Mouse (Mus musculus) lung, embryonic 15.5 days (tissue): Measurements from ENCODE around the gene Golph3. TPM values are rescaled to one million over a fixed set of nuclear protein-coding genes. Genes with fewer than 3 reads are reported as not detected.
A peak's percentile ranks its signal among the peaks of the same experiment; 100 is the strongest.

Source experiments
- ATAC-seq: fragments of 200-750 bp; cut with Nextera tagmentation; 2 replicates; pipeline ENCODE4 v1.8.0; 2017; ENCODE audit warnings: moderate number of reproducible peaks, borderline replicate concordance; ENCODE audit not compliant: low FRiP score, low TSS enrichment; ENCODE audit errors: extremely low read depth
- H3K27ac ChIP-seq: fragments of 300-500 bp; sonication (generic); 2 replicates; pipeline ENCODE4 v1.5.1; 2015; ENCODE audit warnings: moderate library complexity, mild to moderate bottlenecking, inconsistent platforms
- H3K27me3 ChIP-seq: fragments of 300-500 bp; sonication (generic); 2 replicates; pipeline ENCODE4 v1.6.1; 2015; ENCODE audit warnings: inconsistent platforms
- H3K36me3 ChIP-seq: fragments of 300-500 bp; sonication (generic); 2 replicates; pipeline ENCODE4 v1.6.1; 2015; ENCODE audit warnings: inconsistent platforms
- H3K4me1 ChIP-seq: fragments of 300-500 bp; sonication (generic); 2 replicates; pipeline ENCODE4 v1.6.1; 2015; ENCODE audit warnings: inconsistent platforms
- H3K4me2 ChIP-seq: fragments of 300-500 bp; sonication (generic); 2 replicates; pipeline ENCODE4 v1.6.1; 2015; ENCODE audit warnings: inconsistent platforms, mild to moderate bottlenecking, moderate library complexity
- H3K4me3 ChIP-seq: fragments of 300-500 bp; sonication (generic); 2 replicates; pipeline ENCODE4 v1.5.1; 2015; ENCODE audit warnings: mild to moderate bottlenecking, inconsistent platforms
- H3K9ac ChIP-seq: fragments of 300-500 bp; sonication (generic); 2 replicates; pipeline ENCODE4 v1.6.1; 2015; ENCODE audit warnings: inconsistent platforms
- H3K9me3 ChIP-seq: fragments of 300-500 bp; sonication (generic); 2 replicates; pipeline ENCODE4 v1.6.1; 2016; ENCODE audit warnings: inconsistent platforms
- WGBS: fragments of 180-500 bp; shearing (Covaris S2); methylation state at CpG from one replicate; pipeline ENCODE4 v1.1.7; 2015; 5-methylcytosine and 5-hydroxymethylcytosine counted together
- polyA plus RNA-seq: library from polyadenylated mRNA; unstranded; fragments of >200 nt; fragmentation: Nextera tagmentation; extraction: Ambion mirVana; gene quantifications from 2 replicates; pipeline ENCODE4 v1.2.1, GENCODE M21; 2015

Gene Golph3
- 76.2 and 83.2 TPM in 2 replicates for polyA plus RNA-seq

DNA sequence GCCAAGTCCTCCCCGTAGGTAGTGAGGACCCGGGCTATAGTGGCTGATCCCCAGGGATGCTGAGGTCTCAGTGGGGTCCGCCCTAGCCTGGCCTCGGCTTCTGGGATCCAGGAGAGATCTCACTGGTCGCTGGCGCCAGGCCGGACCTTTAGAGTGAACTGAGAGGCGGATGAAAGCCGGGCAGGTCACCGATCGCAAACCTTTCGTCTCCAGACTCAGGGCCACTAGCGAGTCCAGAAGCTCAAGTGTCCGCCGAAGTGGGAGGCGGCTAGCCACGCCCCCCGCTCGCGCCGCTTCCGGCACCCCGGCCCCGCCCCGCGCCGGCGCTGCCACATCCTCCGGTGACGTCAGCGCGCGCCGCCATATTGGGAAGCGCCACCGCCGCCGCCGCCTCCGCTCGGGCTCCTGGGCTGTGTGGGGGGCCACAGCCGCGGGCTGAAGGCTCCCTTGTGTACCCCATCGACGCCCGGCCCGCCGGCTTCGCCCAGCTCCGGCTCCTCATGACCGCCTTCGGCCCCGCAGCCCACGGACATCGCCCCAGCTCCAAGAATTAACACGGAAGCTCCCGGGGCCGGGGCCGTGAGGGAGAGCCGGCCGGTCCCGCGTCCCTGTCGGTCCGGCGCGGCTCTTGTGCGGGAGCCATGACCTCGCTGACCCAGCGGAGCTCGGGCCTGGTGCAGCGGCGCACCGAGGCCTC, at the start of gene Golph3:
Golph3 (plus strand) TSS at position 360 of the 697 bp plus-strand sequence.
- peak within 1 kb of the TSS; percentile 95 for H3K4me3 ChIP-seq
- under 1% methylated on average over 74 of the region's 74 CpGs for WGBS
- peak within 1 kb of the TSS; percentile 97 for H3K9ac ChIP-seq
- no peaks in the 10 kb centered on the region for H3K9me3 ChIP-seq
- peaks cover 4% of the 10 kb centered on the region; the same call in 1 of the 2 replicates for H3K27me3 ChIP-seq
- peak within 1 kb of the TSS; percentile 82 for H3K4me2 ChIP-seq
- H3K4me1 ChIP-seq: peaks cover 20% of the 10 kb centered on the region
- ATAC-seq: peak; percentile 96
- peak within 1 kb of the TSS; percentile 93 for H3K27ac ChIP-seq
- H3K36me3 ChIP-seq: no peaks in the 10 kb centered on the region; the same call in 1 of the 2 replicates

DNA sequence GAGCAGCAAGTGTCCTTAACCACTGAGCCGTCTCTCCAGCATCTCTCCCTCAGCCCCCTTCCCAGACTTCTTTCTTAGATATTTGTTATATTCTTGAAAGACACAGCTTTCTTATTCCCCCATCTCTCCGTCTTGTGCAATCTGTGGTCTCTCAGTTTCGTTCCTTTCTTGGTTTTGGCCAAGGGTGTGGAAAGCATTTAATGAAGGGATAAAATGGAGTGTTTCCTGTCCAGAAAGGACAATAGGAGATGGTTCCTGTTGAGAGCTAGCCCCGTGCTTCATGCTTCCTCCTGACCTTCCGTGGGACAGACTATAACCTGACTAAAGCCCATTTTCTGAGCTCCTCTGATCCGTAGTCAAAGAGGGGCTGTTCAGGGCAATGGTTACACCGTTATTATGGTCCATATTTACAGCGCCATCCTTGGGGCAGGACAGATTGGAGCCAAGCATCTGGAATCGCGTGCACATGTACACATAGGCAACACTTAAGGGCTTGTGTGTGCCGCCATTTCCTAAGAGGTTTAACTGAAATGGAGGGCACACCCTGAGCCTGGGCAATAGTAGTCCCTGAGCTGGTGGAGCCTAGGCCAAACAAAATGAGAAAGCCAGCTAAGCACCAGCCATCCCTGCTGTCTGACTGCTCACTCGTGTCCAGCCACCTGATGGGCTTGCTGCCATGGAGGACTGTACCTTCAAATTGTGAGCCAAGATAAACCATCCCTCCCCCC, 47.8 kb upstream of the Golph3 start:
- H3K4me1 ChIP-seq: peaks cover 8% of the 10 kb centered on the region
- no peaks in the 10 kb centered on the region for H3K9me3 ChIP-seq
- H3K27me3 ChIP-seq: no peaks in the 10 kb centered on the region
- WGBS: 74% methylated on average over 12 of the region's 12 CpGs
- ATAC-seq: 0 out of 2 replicates have a peak, but pooled peaks have one; percentile 52
- no peak overlapping the region for H3K9ac ChIP-seq
- H3K27ac ChIP-seq: no peak overlapping the region
- H3K4me3 ChIP-seq: no peak overlapping the region
- peaks cover 20% of the 10 kb centered on the region for H3K36me3 ChIP-seq
- no peak overlapping the region for H3K4me2 ChIP-seq

DNA sequence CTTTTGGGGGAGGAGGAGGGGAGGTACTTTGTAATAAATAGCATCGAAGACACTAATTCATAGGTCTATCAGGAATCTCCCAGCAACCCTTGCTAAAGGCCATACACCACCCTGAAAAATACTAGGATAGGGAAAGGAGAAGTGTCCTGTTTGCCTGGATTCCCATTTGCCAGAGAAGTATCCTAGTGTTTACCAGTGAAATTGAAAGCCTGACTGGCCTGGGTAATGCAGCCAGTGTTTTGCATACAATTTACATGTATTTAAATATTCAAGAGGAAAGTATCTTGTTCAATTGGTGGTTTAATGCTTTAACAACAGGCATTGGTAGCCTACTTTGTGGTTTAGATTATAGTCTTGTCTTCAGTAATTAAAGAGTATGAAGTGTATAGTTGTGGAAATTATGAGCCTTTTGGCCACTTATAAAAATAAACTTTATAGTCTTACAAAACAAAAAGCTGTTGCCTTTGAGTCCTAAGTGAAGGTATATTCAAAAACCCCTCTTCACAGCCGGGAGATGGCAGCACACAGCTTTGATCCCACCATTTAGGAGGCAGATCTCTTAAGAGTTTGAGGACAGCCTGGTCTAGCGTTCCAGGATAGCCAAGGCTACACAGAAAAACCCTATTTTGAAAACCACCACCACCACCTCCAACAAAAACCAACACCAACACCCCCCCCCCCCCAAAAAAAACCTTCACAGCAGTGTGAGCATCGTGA, 47.0 kb upstream of the Golph3 start:
- Histone ChIP-seq H3K27me3 (no peaks in the 10 kb centered on the region), H3K4me2 (no peak overlapping the region), H3K9me3 (no peaks in the 10 kb centered on the region), H3K36me3 (peaks cover 17% of the 10 kb centered on the region), H3K4me3 (no peak overlapping the region), H3K27ac (no peak overlapping the region), H3K4me1 (peaks cover 8% of the 10 kb centered on the region), H3K9ac (no peak overlapping the region)
- WGBS: 62% methylated on average over 4 of the region's 4 CpGs
- ATAC-seq: no peak

DNA sequence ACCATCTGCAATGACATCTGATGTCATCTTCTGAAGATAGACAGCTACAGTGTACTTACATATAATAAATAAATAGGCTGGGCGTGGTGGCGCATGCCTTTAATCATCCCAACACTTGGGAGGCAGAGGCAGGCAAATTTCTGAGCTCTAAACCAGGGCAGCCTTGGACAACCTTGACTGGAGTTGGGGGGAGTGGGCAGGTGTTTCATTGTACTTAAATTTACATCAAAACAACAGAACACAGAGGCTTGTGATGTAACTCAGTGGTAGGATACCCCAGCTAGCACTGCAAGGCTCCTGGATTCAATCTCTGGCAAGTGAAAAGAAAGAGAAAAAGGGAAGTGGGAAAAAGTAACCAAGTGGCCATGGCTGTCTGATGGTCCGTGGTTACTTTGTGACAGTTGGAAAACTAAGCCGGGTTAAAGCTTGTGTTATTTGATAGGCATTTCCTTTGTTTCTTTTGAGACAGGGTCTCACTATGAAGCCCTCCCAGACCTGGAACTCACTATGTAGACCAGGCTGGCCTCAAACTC, 46.1 kb upstream of the Golph3 start:
- Histone ChIP-seq H3K4me3 (no peak overlapping the region), H3K4me1 (peaks cover 8% of the 10 kb centered on the region), H3K9ac (no peak overlapping the region), H3K9me3 (no peaks in the 10 kb centered on the region), H3K36me3 (peaks cover 8% of the 10 kb centered on the region; the same call in 1 of the 2 replicates), H3K27ac (no peak overlapping the region), H3K4me2 (no peak overlapping the region), H3K27me3 (no peaks in the 10 kb centered on the region)
- WGBS: 80% methylated on average over 4 of the region's 4 CpGs
- no peak for ATAC-seq

DNA sequence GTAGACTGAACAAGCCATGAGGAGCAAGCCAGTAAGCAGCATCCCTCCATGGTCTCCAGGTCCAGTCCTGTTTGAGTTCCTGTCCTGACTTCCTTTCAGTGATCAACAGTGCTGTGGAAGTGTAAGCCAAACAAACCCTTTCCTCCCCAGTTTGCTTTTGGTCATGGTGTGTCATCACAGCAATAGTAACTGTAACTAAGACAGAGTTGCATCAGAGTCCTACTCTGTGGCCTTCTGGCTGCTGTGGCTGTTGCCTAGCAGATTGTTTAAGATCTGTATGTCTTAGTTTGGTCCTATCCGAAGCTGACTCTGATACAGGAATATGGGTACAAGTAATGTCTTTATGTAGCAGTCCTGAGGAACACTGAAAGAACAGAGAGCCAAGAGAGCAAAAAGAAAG, 41.4 kb upstream of the Golph3 start:
- Histone ChIP-seq H3K4me2 (no peak overlapping the region), H3K4me3 (no peak overlapping the region), H3K4me1 (peaks cover 6% of the 10 kb centered on the region), H3K36me3 (no peaks in the 10 kb centered on the region), H3K27me3 (no peaks in the 10 kb centered on the region), H3K9ac (no peak overlapping the region), H3K27ac (no peak overlapping the region), H3K9me3 (no peaks in the 10 kb centered on the region)
- WGBS: 84% methylated on average over 1 of the region's 1 CpGs
- ATAC-seq: no peak

DNA sequence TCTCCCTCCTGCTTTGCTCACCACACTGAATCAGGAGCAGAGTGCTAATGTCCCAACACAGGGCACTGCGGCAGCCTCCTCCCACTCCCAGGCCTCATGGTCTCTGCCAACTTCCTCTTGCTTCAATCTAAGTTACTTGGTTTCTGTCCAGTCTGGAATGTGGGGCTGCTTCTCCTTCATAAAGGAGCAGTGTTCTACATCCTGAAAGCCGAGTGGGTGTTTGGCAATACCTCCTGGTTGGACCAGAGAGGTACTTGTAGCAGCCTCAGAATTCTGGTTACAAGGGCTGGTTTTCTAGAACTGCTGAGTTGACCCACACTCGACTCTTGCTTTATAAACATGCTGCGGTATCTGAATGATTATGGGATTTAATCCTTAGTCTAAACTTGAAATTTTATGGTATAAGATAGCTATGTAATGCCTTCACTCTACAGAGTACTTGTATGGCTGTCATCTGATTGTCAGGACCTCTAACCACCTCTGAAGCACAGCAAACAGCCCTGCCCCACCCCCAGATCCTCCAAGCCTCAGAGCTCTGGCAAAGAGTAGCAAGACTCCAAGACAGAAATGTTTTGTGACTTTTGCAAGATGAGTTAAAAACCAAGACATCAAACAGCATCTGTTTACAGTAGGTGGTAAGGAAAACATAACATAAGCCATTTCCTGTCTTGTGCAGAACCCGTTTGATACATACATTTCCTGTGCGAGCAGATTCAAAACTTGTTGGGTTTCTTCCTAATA, 36.3 kb upstream of the Golph3 start:
- Histone ChIP-seq H3K36me3 (no peaks in the 10 kb centered on the region), H3K27ac (peak overlapping the region; percentile 58), H3K9ac (no peak overlapping the region), H3K4me2 (no peak overlapping the region), H3K27me3 (no peaks in the 10 kb centered on the region), H3K9me3 (no peaks in the 10 kb centered on the region), H3K4me3 (no peak overlapping the region), H3K4me1 (peaks cover 13% of the 10 kb centered on the region)
- ATAC-seq: peak; percentile 59
- 45% methylated on average over 6 of the region's 6 CpGs for WGBS

DNA sequence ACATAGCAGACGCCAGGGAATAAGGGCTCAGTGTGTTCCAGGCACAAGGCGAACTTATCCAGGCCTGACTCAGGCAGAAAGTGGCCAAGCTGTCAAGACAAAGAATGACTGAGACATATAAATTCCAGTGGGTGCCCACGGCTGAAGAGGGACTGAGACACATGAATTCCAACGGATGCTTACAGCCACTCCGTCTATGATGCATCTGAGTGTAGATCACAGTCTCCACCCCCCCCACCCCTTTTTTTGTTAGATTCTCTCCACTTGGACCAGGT, 35.8 kb upstream of the Golph3 start:
- Histone ChIP-seq H3K9ac (no peak overlapping the region), H3K4me1 (peaks cover 13% of the 10 kb centered on the region), H3K4me2 (no peak overlapping the region), H3K4me3 (no peak overlapping the region), H3K9me3 (no peaks in the 10 kb centered on the region), H3K27me3 (no peaks in the 10 kb centered on the region), H3K27ac (peak overlapping the region; percentile 58), H3K36me3 (no peaks in the 10 kb centered on the region)
- WGBS: 44% methylated on average over 5 of the region's 5 CpGs
- ATAC-seq: no peak

DNA sequence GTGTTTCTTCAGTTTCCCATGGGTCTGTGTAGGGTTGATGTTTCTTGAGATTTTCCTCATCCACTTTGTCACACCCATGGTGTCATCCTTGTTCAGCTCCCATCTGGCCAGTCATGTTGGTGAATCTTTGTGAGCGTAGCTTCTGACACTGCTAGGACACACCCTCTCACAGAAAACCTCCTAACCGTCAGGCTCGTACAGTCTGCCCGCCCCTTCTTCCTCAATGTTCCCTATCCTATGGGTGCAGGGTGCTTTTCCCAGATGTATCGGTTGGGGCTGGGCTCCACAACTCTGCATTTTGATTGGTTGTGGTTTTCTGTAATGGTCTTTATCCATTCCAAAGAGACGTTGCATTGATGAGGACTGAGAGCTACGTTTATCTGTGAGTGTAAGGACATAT, 30.9 kb upstream of the Golph3 start:
- no peak overlapping the region for H3K27ac ChIP-seq
- H3K4me2 ChIP-seq: no peak overlapping the region
- peaks cover 2% of the 10 kb centered on the region for H3K4me1 ChIP-seq
- H3K36me3 ChIP-seq: no peaks in the 10 kb centered on the region
- no peaks in the 10 kb centered on the region for H3K27me3 ChIP-seq
- WGBS: 81% methylated on average over 7 of the region's 7 CpGs
- no peak overlapping the region for H3K9ac ChIP-seq
- ATAC-seq: no peak
- no peak overlapping the region for H3K4me3 ChIP-seq
- no peaks in the 10 kb centered on the region for H3K9me3 ChIP-seq

DNA sequence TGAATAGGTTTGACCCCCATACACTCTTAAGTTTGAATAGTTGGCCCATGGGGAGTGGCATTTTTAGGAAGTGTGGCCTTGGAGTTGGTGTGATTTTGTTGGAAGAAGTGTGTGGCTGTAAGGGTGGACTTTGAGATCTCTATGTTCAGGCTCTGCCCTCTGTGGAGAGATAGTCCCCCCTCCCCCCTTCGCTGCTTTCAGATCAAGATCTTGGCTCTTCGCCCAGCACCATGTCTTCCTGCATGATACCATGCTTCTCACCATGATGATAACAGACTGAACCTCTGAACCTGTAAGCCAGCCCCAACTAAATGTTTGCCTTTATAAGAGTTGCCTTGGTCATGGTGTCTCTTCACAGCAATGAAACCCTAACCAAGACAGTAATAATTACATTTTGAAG, 29.5 kb upstream of the Golph3 start:
- Histone ChIP-seq H3K36me3 (no peaks in the 10 kb centered on the region), H3K4me2 (no peak overlapping the region), H3K27me3 (no peaks in the 10 kb centered on the region), H3K27ac (no peak overlapping the region), H3K4me1 (no peaks in the 10 kb centered on the region), H3K9ac (no peak overlapping the region), H3K4me3 (no peak overlapping the region), H3K9me3 (no peaks in the 10 kb centered on the region)
- WGBS: 77% methylated on average over 2 of the region's 2 CpGs
- ATAC-seq: no peak

DNA sequence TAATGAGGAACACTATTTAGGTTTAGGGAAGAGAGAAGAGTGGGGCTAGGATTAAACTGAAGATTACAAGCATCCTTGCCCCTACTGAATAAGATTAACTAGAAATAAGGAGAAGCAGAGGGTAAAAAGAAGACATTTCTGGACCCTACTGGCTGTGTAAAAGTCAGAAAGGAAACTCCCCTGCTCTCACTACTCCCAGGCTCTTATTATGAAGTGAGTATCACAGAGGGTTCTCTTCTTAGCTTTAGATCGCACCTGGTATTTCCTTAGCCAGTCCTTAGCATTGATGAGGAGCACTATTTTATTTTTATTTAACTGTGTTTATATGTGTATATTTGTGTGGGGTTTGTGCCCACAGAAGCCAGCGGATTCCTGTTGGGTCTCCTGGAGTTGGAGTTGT, 25.0 kb upstream of the Golph3 start:
- Histone ChIP-seq H3K36me3 (no peaks in the 10 kb centered on the region), H3K4me1 (no peaks in the 10 kb centered on the region), H3K27me3 (no peaks in the 10 kb centered on the region), H3K4me3 (no peak overlapping the region), H3K9me3 (no peaks in the 10 kb centered on the region), H3K27ac (no peak overlapping the region), H3K9ac (no peak overlapping the region), H3K4me2 (no peak overlapping the region)
- 43% methylated on average over 2 of the region's 2 CpGs for WGBS
- no peak for ATAC-seq

DNA sequence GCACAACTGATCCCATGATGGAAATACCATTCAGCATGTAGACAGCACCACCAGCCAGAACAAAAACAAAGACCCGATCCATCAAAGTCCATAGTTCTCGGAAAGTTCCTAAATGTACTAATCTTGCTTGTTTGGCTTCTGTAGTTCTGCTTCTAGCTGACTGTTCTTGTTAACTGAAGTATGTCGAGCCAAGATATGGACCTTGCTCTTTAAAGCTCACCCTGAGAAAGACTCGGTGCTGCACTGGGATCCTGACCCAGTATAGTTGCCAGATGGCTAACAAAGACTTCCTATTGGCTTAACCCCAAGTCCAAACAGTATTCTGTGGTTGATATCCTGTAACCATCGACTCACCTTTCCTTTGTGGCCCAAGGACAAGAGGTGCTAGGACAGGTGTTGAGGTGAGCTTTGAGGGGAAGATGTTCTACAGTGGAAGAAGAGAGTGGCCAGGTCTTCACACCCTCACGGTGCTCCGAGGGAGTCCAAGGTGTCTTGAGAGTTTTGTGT, 23.0 kb upstream of the Golph3 start:
- ATAC-seq: no peak
- Histone ChIP-seq H3K9me3 (no peaks in the 10 kb centered on the region), H3K27ac (no peak overlapping the region), H3K27me3 (no peaks in the 10 kb centered on the region), H3K9ac (no peak overlapping the region), H3K36me3 (no peaks in the 10 kb centered on the region), H3K4me2 (no peak overlapping the region), H3K4me1 (no peaks in the 10 kb centered on the region), H3K4me3 (no peak overlapping the region)
- 77% methylated on average over 7 of the region's 7 CpGs for WGBS
